Mouse (Mus musculus): Measurements from ENCODE around the gene Rrp12.
A peak's percentile ranks its signal among the peaks of the same experiment; 100 is the strongest.
"Not testable (repeated sequence)": the region's sequence is repeated elsewhere in the genome, so short reads cannot be mapped to it uniquely, and the experiment has no call there.

Rrp12 gene

GRCm38 (mm10) chr19:41906311-41907078 lies 10.5 kb upstream of the Rrp12 start:
- DNase-seq (ENCODE audit: low spot score) = no peak

- DNase-seq (ENCODE audit: low spot score) = no peak
Measured at GRCm38 (mm10) chr19:41905246-41905645, 9.3 kb upstream of the Rrp12 start.

GRCm38 (mm10) chr19:41902848-41903593 lies 7.0 kb upstream of the Rrp12 start:
- DNase-seq (ENCODE audit: low spot score) = no peak

GRCm38 (mm10) chr19:41901696-41902095 lies 5.7 kb upstream of the Rrp12 start:
- DNase-seq (ENCODE audit: low spot score) = no peak

- peak; percentile 31 for DNase-seq (ENCODE audit: low spot score)
Measured at GRCm38 (mm10) chr19:41900495-41901090, 4.6 kb upstream of the Rrp12 start.

GRCm38 (mm10) chr19:41898860-41899259 lies 2.9 kb upstream of the Rrp12 start:
- peak; percentile 50 for DNase-seq (ENCODE audit: low spot score)

- DNase-seq (ENCODE audit: low spot score) = no peak
Measured at GRCm38 (mm10) chr19:41896319-41896711, 342 bp upstream of the Rrp12 start.

- no peak for DNase-seq (ENCODE audit: low spot score)
Measured at GRCm38 (mm10) chr19:41894959-41895358, 1.0 kb downstream of the Rrp12 start.

- DNase-seq (ENCODE audit: low spot score) = no peak
Measured at GRCm38 (mm10) chr19:41888191-41888590, 7.8 kb downstream of the Rrp12 start.

- DNase-seq (ENCODE audit: low spot score) = no peak
Measured at GRCm38 (mm10) chr19:41883882-41884281, 12.1 kb downstream of the Rrp12 start.

- no peak for DNase-seq (ENCODE audit: low spot score)
Measured at GRCm38 (mm10) chr19:41881842-41882241, 14.1 kb downstream of the Rrp12 start.

GRCm38 (mm10) chr19:41874356-41874755 lies 21.6 kb downstream of the Rrp12 start:
- no peak for DNase-seq (ENCODE audit: low spot score)

- DNase-seq (ENCODE audit: low spot score) = no peak
Measured at GRCm38 (mm10) chr19:41872285-41872684, 23.7 kb downstream of the Rrp12 start.

- not testable (repeated sequence) for DNase-seq (ENCODE audit: low spot score)
Measured at GRCm38 (mm10) chr19:41869946-41870345, 26.0 kb downstream of the Rrp12 start.

GRCm38 (mm10) chr19:41869296-41869695 lies 26.7 kb downstream of the Rrp12 start:
- DNase-seq (ENCODE audit: low spot score) = no peak

GRCm38 (mm10) chr19:41866707-41867106 lies 29.3 kb downstream of the Rrp12 start:
- no peak for DNase-seq (ENCODE audit: low spot score)

- no peak for DNase-seq (ENCODE audit: low spot score)
Measured at GRCm38 (mm10) chr19:41857816-41858310, 38.1 kb downstream of the Rrp12 start.

- DNase-seq (ENCODE audit: low spot score) = no peak
Measured at GRCm38 (mm10) chr19:41857086-41857762, 38.7 kb downstream of the Rrp12 start.

- no peak for DNase-seq (ENCODE audit: low spot score)
Measured at GRCm38 (mm10) chr19:41852423-41852822, 43.5 kb downstream of the Rrp12 start.

- no peak for DNase-seq (ENCODE audit: low spot score)
Measured at GRCm38 (mm10) chr19:41850719-41851543, 45.0 kb downstream of the Rrp12 start.

- DNase-seq (ENCODE audit: low spot score) = no peak
Measured at GRCm38 (mm10) chr19:41850021-41850718, 45.8 kb downstream of the Rrp12 start.

Measured in lung, postnatal 25 days (tissue).